22 mouse cellular contexts compared by ENCODE assay signal in genomic region chr6:28326720-28327119, GRCm38 (mm10).
DNase-seq lines count a peak whose midpoint lies in the region; ATAC-seq and TF ChIP-seq lines count a peak whose summit lies in the region.
"Had no signal": no experiment of that assay in that cellular context is flagged by ENCODE, and none has a peak within 500 bp of the region (broad histone marks: within the 10 kb centered on the region; RNA-seq: fewer than 3 reads in every experiment).

No protein-coding gene starts in this region.

- peak; percentile 95 to 96 for TF ChIP-seq EP300 in MEL (IDR thresholded peaks at IDR 0.05; ENCODE audit: low read depth in 1 of 2, low read length in 2 of 2)

- DNase-seq in MEL (ENCODE audit: low read depth, low spot score) (peak; percentile 85), MEL-GATA-1-ER (ENCODE audit: extremely low read depth, low read depth) (peak; percentile 71)
- DNase-seq in adrenal gland, adult 18-20 months (ENCODE audit: low spot score in 2 of 2), result no peak
- DNase-seq in lung, adult 2 months, result no peak
- DNase-seq: adrenal gland, adult 8-10 months; adrenal gland, postnatal 14 days; adrenal gland, postnatal 36 days; cerebellum, adult 11-12 months; cerebellum, adult 2 months; cerebellum, adult 9-10 months; cerebellum, postnatal 10 days; cerebellum, postnatal 25 days; embryo, embryonic 11 days; forebrain, postnatal 0 days had no signal

- TF ChIP-seq POLR2A in MEL (IDR thresholded peaks at IDR 0.05; ENCODE audit: control insufficient read depth in 1 of 2, insufficient read depth in 1 of 2, low read depth in 1 of 2, low read length in 2 of 2, poor library complexity in 1 of 2), result no peak
- no peak for TF ChIP-seq POLR2A in lung, adult 2 months (IDR thresholded peaks at IDR 0.05; ENCODE audit: borderline replicate concordance, extremely low read depth, low read depth, low read length)

- no peaks in the 10 kb centered on the region for H3K79me2 ChIP-seq in MEL (ENCODE audit: control insufficient read depth, insufficient read depth, low read length, poor library complexity)

- no peaks in the 10 kb centered on the region; a peak in 1 of 4 replicates for H3K4me1 ChIP-seq in MEL (ENCODE audit: control insufficient read depth in 1 of 2, insufficient read depth in 2 of 2, low read length in 2 of 2)
- no peaks in the 10 kb centered on the region for H3K4me1 ChIP-seq in lung, adult 2 months (ENCODE audit: control insufficient read depth, insufficient read depth, low read length)
- H3K4me1 ChIP-seq: embryonic facial prominence, embryonic 13.5 days; embryonic facial prominence, embryonic 15.5 days; forebrain, embryonic 10.5 days; forebrain, embryonic 12.5 days had no signal

- TF ChIP-seq RAD21 in MEL (IDR thresholded peaks at IDR 0.05; ENCODE audit: low read depth, low read length), result no peak

- no peaks in the 10 kb centered on the region for H3K27me3 ChIP-seq in MEL (ENCODE audit: control insufficient read depth in 1 of 2, insufficient read depth in 2 of 2, low read length in 2 of 2)
- H3K27me3 ChIP-seq: embryonic facial prominence, embryonic 13.5 days; embryonic facial prominence, embryonic 15.5 days; forebrain, embryonic 12.5 days had no signal

- H3K9me3 ChIP-seq in MEL (replicated peaks; ENCODE audit: insufficient read depth, low read length), result no peaks in the 10 kb centered on the region
- H3K9me3 ChIP-seq: embryonic facial prominence, embryonic 15.5 days; forebrain, embryonic 10.5 days had no signal

- peak overlapping the region; percentile 39; the same call in 1 of the 2 replicates for H3K27ac ChIP-seq in MEL (ENCODE audit: control insufficient read depth, low read depth, low read length)
- H3K27ac ChIP-seq: embryonic facial prominence, embryonic 13.5 days; embryonic facial prominence, embryonic 15.5 days; forebrain, embryonic 10.5 days; forebrain, embryonic 12.5 days had no signal

- no peaks in the 10 kb centered on the region; a peak in 1 of 4 replicates for H3K36me3 ChIP-seq in MEL (ENCODE audit: control insufficient read depth in 1 of 2, insufficient read depth in 2 of 2, low read length in 2 of 2)
- H3K36me3 ChIP-seq: embryonic facial prominence, embryonic 13.5 days; embryonic facial prominence, embryonic 15.5 days; forebrain, embryonic 10.5 days; forebrain, embryonic 12.5 days had no signal

- 88% methylated on average over 3 of the region's 3 CpGs for WGBS in lung, adult 2 months

- H3K9ac ChIP-seq in MEL (ENCODE audit: control insufficient read depth, low read depth, low read length, poor library complexity, severe bottlenecking), result no peak overlapping the region; the same call in 1 of the 2 replicates
- H3K9ac ChIP-seq: embryonic facial prominence, embryonic 13.5 days; embryonic facial prominence, embryonic 15.5 days; forebrain, embryonic 12.5 days; forebrain, postnatal 0 days had no signal

- TF ChIP-seq CTCF in MEL (IDR thresholded peaks at IDR 0.05 in 2 of 3, conservative IDR thresholded peaks at IDR 0.05 in 1 of 3; ENCODE audit: control insufficient read depth in 1 of 3, insufficient read depth in 1 of 3, low read depth in 2 of 3, low read length in 3 of 3, poor library complexity in 1 of 3, severe bottlenecking in 1 of 3), result no peak
- TF ChIP-seq CTCF in lung, adult 2 months (IDR thresholded peaks at IDR 0.05; ENCODE audit: insufficient read depth, low read length), result no peak

- peak; percentile 85 for ATAC-seq in megakaryocyte progenitor cell, adult 5-6 weeks (replicated peaks; ENCODE audit: poor library complexity)
- ATAC-seq in megakaryocyte, adult 5-6 weeks (ENCODE audit: poor library complexity, severe bottlenecking), result no peak
- ATAC-seq: forebrain, embryonic 14.5 days; forebrain, postnatal 0 days had no signal

- peak overlapping the region in 1 of 2 experiments; percentile 1; a peak in 1 of 4 replicates for H3K4me3 ChIP-seq in MEL (ENCODE audit: control insufficient read depth in 1 of 2, insufficient read depth in 1 of 2, low read depth in 2 of 2, low read length in 2 of 2)
- no peak overlapping the region for H3K4me3 ChIP-seq in lung, adult 2 months (replicated peaks; ENCODE audit: extremely low read depth, low read depth, low read length)
- H3K4me3 ChIP-seq: embryonic facial prominence, embryonic 13.5 days; embryonic facial prominence, embryonic 15.5 days; erythroblast, embryonic 14.5 days; forebrain, embryonic 10.5 days; forebrain, embryonic 12.5 days had no signal

TF ChIP-seq in MEL, 35 proteins besides CTCF, POLR2A, EP300 and RAD21:
- TF ChIP-seq MYB (IDR thresholded peaks at IDR 0.05; ENCODE audit: low read depth, low read length) (peak; percentile 87), POLR2AphosphoS2 (IDR thresholded peaks at IDR 0.05; ENCODE audit: low read length) (no peak), CHD1 (IDR thresholded peaks at IDR 0.05; ENCODE audit: low read depth, low read length) (no peak), NRF1 (IDR thresholded peaks at IDR 0.05; ENCODE audit: insufficient read depth, low read depth, low read length, poor library complexity, severe bottlenecking) (no peak), UBTF (IDR thresholded peaks at IDR 0.05; ENCODE audit: borderline replicate concordance, insufficient read depth, low read depth, low read length) (no peak), CHD2 (IDR thresholded peaks at IDR 0.05; ENCODE audit: low read length) (no peak), USF1 (IDR thresholded peaks at IDR 0.05; ENCODE audit: low read depth, low read length) (no peak), ZNF384 (IDR thresholded peaks at IDR 0.05; ENCODE audit: low read depth, low read length) (no peak), ZMIZ1 (IDR thresholded peaks at IDR 0.05; ENCODE audit: low read depth, low read length) (no peak), SIN3A (IDR thresholded peaks at IDR 0.05; ENCODE audit: low read length) (no peak), ELF1 (IDR thresholded peaks at IDR 0.05; ENCODE audit: low read depth, low read length) (no peak), GATA1 (IDR thresholded peaks at IDR 0.05; ENCODE audit: low read depth, low read length) (peak; percentile 88), GABPA (IDR thresholded peaks at IDR 0.05; ENCODE audit: low read depth, low read length) (no peak), ZC3H11A (IDR thresholded peaks at IDR 0.05; ENCODE audit: low read depth, low read length) (no peak), ETS1 (IDR thresholded peaks at IDR 0.05; ENCODE audit: low read depth, low read length) (peak; percentile 33; the same call in 1 of the 2 replicates), SMC3 (IDR thresholded peaks at IDR 0.05; ENCODE audit: low read depth, low read length) (no peak), TCF12 (IDR thresholded peaks at IDR 0.05; ENCODE audit: low read depth, low read length) (peak; percentile 87), BHLHE40 (IDR thresholded peaks at IDR 0.05; ENCODE audit: borderline replicate concordance, low read depth, low read length) (no peak), MEF2A (IDR thresholded peaks at IDR 0.05; ENCODE audit: extremely low read depth, insufficient replicate concordance, low read depth, low read length, poor library complexity, severe bottlenecking) (no peak), MXI1 (IDR thresholded peaks at IDR 0.05; ENCODE audit: low read depth, low read length) (no peak), KAT2A (conservative IDR thresholded peaks at IDR 0.05; ENCODE audit: low read depth, low read length) (no peak), MAX (IDR thresholded peaks at IDR 0.05; ENCODE audit: low read length) (no peak), RCOR1 (IDR thresholded peaks at IDR 0.05; ENCODE audit: low read depth, low read length) (no peak), MYC (IDR thresholded peaks at IDR 0.05; ENCODE audit: low read depth, low read length) (peak; percentile 65; the same call in 1 of the 2 replicates), E2F4 (IDR thresholded peaks at IDR 0.05; ENCODE audit: borderline replicate concordance, low read depth, low read length) (no peak), NELFE (IDR thresholded peaks at IDR 0.05; ENCODE audit: low read depth, low read length) (no peak), USF2 (IDR thresholded peaks at IDR 0.05; ENCODE audit: borderline replicate concordance in 1 of 2, insufficient read depth in 1 of 2, low read depth in 1 of 2, low read length in 2 of 2) (no peak), MAFK (IDR thresholded peaks at IDR 0.05; ENCODE audit: borderline replicate concordance, low read depth, low read length) (no peak), ZKSCAN1 (IDR thresholded peaks at IDR 0.05; ENCODE audit: low read depth, low read length) (no peak), POLR2AphosphoS5 (IDR thresholded peaks at IDR 0.05; ENCODE audit: borderline replicate concordance, low read depth, low read length) (no peak), JUND (IDR thresholded peaks at IDR 0.05; ENCODE audit: low read depth, low read length) (no peak), TAL1 (IDR thresholded peaks at IDR 0.05; ENCODE audit: low read length) (peak; percentile 60), HCFC1 (IDR thresholded peaks at IDR 0.05; ENCODE audit: low read depth, low read length) (no peak), TBP (IDR thresholded peaks at IDR 0.05; ENCODE audit: low read depth, low read length) (no peak), MAZ (IDR thresholded peaks at IDR 0.05; ENCODE audit: low read depth, low read length) (no peak)
TF ChIP-seq in MEL: peak in this region for 6.

Comparison
In these comparisons a context has a peak if more than half of its experiments do, and no peak if none do; other contexts are left out.
1. DNase-seq: peak in MEL (single experiment) and MEL-GATA-1-ER (single experiment); none in adrenal gland, adult 18-20 months (0 of 2) and lung, adult 2 months (single experiment).